Mouse (Mus musculus) small intestine, adult 2 months (tissue): ENCODE data around the gene Homer2.

ENCODE experiments used
- CTCF ChIP-seq: fragments of 200-500 bp; IDR thresholded peaks from 2 replicates; pipeline ENCODE4 v1.5.1; 2012; ENCODE audit warnings: low read depth, mild to moderate bottlenecking, control low read depth, inconsistent platforms, low read length, moderate library complexity, mixed read lengths; ENCODE audit not compliant: insufficient replicate concordance, insufficient read length; ENCODE audit errors: extremely low read depth
- POLR2A ChIP-seq: fragments of 200-500 bp; IDR thresholded peaks from 2 replicates; pipeline ENCODE4 v1.6.1; 2012; ENCODE audit warnings: low read depth, mild to moderate bottlenecking, control low read depth, inconsistent platforms, low read length, moderate library complexity

GRCm38 (mm10) chr7:81612856-81613635, 94.3 kb downstream of the Homer2 start:
- TF ChIP-seq POLR2A (no peak), CTCF (no peak)
